Mouse (Mus musculus): Measurements from ENCODE around the gene Mfsd14a.

Mfsd14a gene

GRCm38 (mm10) chr3:116601781-116602180 is 60.7 kb downstream of the Mfsd14a start:
- DNase-seq (ENCODE audit: low read depth, low spot score), result no peak

GRCm38 (mm10) chr3:116601005-116601404 is 61.5 kb downstream of the Mfsd14a start:
- no peak for DNase-seq (ENCODE audit: low read depth, low spot score)

GRCm38 (mm10) chr3:116599705-116600104 is 62.8 kb downstream of the Mfsd14a start:
- DNase-seq (ENCODE audit: low read depth, low spot score), result no peak

GRCm38 (mm10) chr3:116595603-116595991 is 66.9 kb downstream of the Mfsd14a start:
- no peak for DNase-seq (ENCODE audit: low read depth, low spot score)

- DNase-seq (ENCODE audit: low read depth, low spot score), result peak; percentile 98
These were observed 67.5 kb downstream of the Mfsd14a start, which contains the start of gene Sass6 for GRCm38 (mm10) chr3:116594728-116595602. Gene Sass6 (plus strand): TSS chr3:116594982.

- DNase-seq (ENCODE audit: low read depth, low spot score), result no peak
These were observed 68.3 kb downstream of the Mfsd14a start for GRCm38 (mm10) chr3:116594076-116594727.

GRCm38 (mm10) chr3:116582201-116582600 is 80.3 kb downstream of the Mfsd14a start:
- no peak for DNase-seq (ENCODE audit: low read depth, low spot score)
